Mouse (Mus musculus) T-helper 17 cell (primary cell): Measurements from ENCODE around the gene Ctnna3.

Experiments used
- in situ Hi-C, 2 experiments: fragments of 300-600 bp; cut with MboI, MseI; formaldehyde crosslinking; loops; 1 replicate in 1 of 2; 2 replicates in 1 of 2; pipeline ENCODE4 v1.15.1; 2025; ENCODE audit warnings: high pct_unique_total_duplicates in 2 of 2

Gene Ctnna3

GRCm38 (mm10) chr10:63480066-63480465 lies 50.2 kb downstream of the Ctnna3 start:
- in situ Hi-C loops, result no loop called here

GRCm38 (mm10) chr10:63488346-63488745 lies 58.4 kb downstream of the Ctnna3 start:
- in situ Hi-C loops, result no loop called here

- in situ Hi-C loops, result no loop called here
Observed at GRCm38 (mm10) chr10:63523956-63524355, 94.1 kb downstream of the Ctnna3 start.

GRCm38 (mm10) chr10:63526027-63526426 lies 96.1 kb downstream of the Ctnna3 start:
- in situ Hi-C loops, result no loop called here

- in situ Hi-C loops, result no loop called here
Observed at GRCm38 (mm10) chr10:63532381-63532780, 102.5 kb downstream of the Ctnna3 start.

- in situ Hi-C loops, result no loop called here
Observed at GRCm38 (mm10) chr10:63541754-63542153, 111.9 kb downstream of the Ctnna3 start.

GRCm38 (mm10) chr10:63542493-63542892 lies 112.6 kb downstream of the Ctnna3 start:
- in situ Hi-C loops, result no loop called here

- in situ Hi-C loops, result no loop called here
Observed at GRCm38 (mm10) chr10:63566691-63567090, 136.8 kb downstream of the Ctnna3 start.

GRCm38 (mm10) chr10:63571561-63571960 lies 141.7 kb downstream of the Ctnna3 start:
- in situ Hi-C loops, result no loop called here

- in situ Hi-C loops, result no loop called here
Observed at GRCm38 (mm10) chr10:63572866-63573265, 143.0 kb downstream of the Ctnna3 start.

GRCm38 (mm10) chr10:63574100-63574609 lies 144.3 kb downstream of the Ctnna3 start:
- in situ Hi-C loops, result no loop called here

GRCm38 (mm10) chr10:63582608-63583007 lies 152.7 kb downstream of the Ctnna3 start:
- in situ Hi-C loops, result loop anchor here (5.0 to 10.0 kb wide), 2 partner anchors 110 to 502 kb away; no protein-coding TSS in a partner anchor

- in situ Hi-C loops, result loop anchor here (5.0 to 10.0 kb wide), 2 partner anchors 108 to 501 kb away; no protein-coding TSS in a partner anchor
Observed at GRCm38 (mm10) chr10:63583798-63584374, 154.0 kb downstream of the Ctnna3 start.

GRCm38 (mm10) chr10:63599417-63599816 lies 169.5 kb downstream of the Ctnna3 start:
- in situ Hi-C loops, result loop anchor here in 1 of 2 experiments (10.0 kb wide), 1 partner anchor 365 kb away; no protein-coding TSS in a partner anchor

- in situ Hi-C loops, result no loop called here
Observed at GRCm38 (mm10) chr10:63601206-63601605, 171.3 kb downstream of the Ctnna3 start.

GRCm38 (mm10) chr10:63628546-63628945 lies 198.6 kb downstream of the Ctnna3 start:
- in situ Hi-C loops, result no loop called here

GRCm38 (mm10) chr10:63633915-63634314 lies 204.0 kb downstream of the Ctnna3 start:
- in situ Hi-C loops, result no loop called here

- in situ Hi-C loops, result no loop called here
Observed at GRCm38 (mm10) chr10:63637987-63638386, 208.1 kb downstream of the Ctnna3 start.

- in situ Hi-C loops, result no loop called here
Observed at GRCm38 (mm10) chr10:63647300-63647699, 217.4 kb downstream of the Ctnna3 start.

GRCm38 (mm10) chr10:63650307-63650706 lies 220.4 kb downstream of the Ctnna3 start:
- in situ Hi-C loops, result no loop called here

GRCm38 (mm10) chr10:63652887-63653286 lies 223.0 kb downstream of the Ctnna3 start:
- in situ Hi-C loops, result no loop called here

GRCm38 (mm10) chr10:63653571-63653970 lies 223.7 kb downstream of the Ctnna3 start:
- in situ Hi-C loops, result no loop called here

- in situ Hi-C loops, result no loop called here
Observed at GRCm38 (mm10) chr10:63654560-63654959, 224.7 kb downstream of the Ctnna3 start.
